Mouse (Mus musculus): ENCODE measurements at regions not wholly inside any gene's neighbourhood (a gene's known extent, or its start where the extent isn't known, plus 50 kb on each side); places are given as distances from the start of the nearest gene placed in this dataset.

GRCm38 (mm10) chr1:120706011-120706410 is 103.8 kb downstream of the En1 start:
- Histone ChIP-seq H3K4me1 (ENCODE audit: insufficient read depth) (no peaks in the 10 kb centered on the region), H3K36me3 (replicated peaks; ENCODE audit: insufficient read depth, low read length) (no peaks in the 10 kb centered on the region), H3K9ac (replicated peaks) (no peak overlapping the region), H3K9me3 (ENCODE audit: low read length) (no peaks in the 10 kb centered on the region), H3K4me2 (ENCODE audit: low read depth, low read length) (no peak overlapping the region), H3K27me3 (ENCODE audit: insufficient read depth, low read length) (no peaks in the 10 kb centered on the region), H3K4me3 (ENCODE audit: low read depth, low read length) (no peak overlapping the region), H3K27ac (ENCODE audit: low read depth) (no peak overlapping the region)
- ATAC-seq = no peak
- TF ChIP-seq CTCF (IDR thresholded peaks at IDR 0.05; ENCODE audit: low read depth) (no peak), EP300 (IDR thresholded peaks at IDR 0.05; ENCODE audit: low read depth) (no peak)
- no peak for DNase-seq
- WGBS (ENCODE audit: insufficient replicate concordance) = 56% methylated on average over 1 of the region's 1 CpGs

GRCm38 (mm10) chr1:120708511-120708910 is 106.3 kb downstream of the En1 start:
- Histone ChIP-seq H3K9ac (replicated peaks) (no peak overlapping the region), H3K27me3 (ENCODE audit: insufficient read depth, low read length) (no peaks in the 10 kb centered on the region), H3K4me2 (ENCODE audit: low read depth, low read length) (no peak overlapping the region), H3K9me3 (ENCODE audit: low read length) (no peaks in the 10 kb centered on the region), H3K36me3 (replicated peaks; ENCODE audit: insufficient read depth, low read length) (no peaks in the 10 kb centered on the region), H3K27ac (ENCODE audit: low read depth) (no peak overlapping the region), H3K4me3 (ENCODE audit: low read depth, low read length) (no peak overlapping the region), H3K4me1 (ENCODE audit: insufficient read depth) (no peaks in the 10 kb centered on the region)
- TF ChIP-seq EP300 (IDR thresholded peaks at IDR 0.05; ENCODE audit: low read depth) (no peak), CTCF (IDR thresholded peaks at IDR 0.05; ENCODE audit: low read depth) (no peak)
- DNase-seq = no peak
- no peak for ATAC-seq
- 60% methylated on average over 5 of the region's 5 CpGs for WGBS (ENCODE audit: insufficient replicate concordance)

GRCm38 (mm10) chr1:120715105-120715877 is 113.1 kb downstream of the En1 start:
- 63% methylated on average over 9 of the region's 9 CpGs for WGBS (ENCODE audit: insufficient replicate concordance)
- Histone ChIP-seq H3K4me2 (ENCODE audit: low read depth, low read length) (no peak overlapping the region), H3K4me3 (ENCODE audit: low read depth, low read length) (no peak overlapping the region), H3K4me1 (ENCODE audit: insufficient read depth) (no peaks in the 10 kb centered on the region), H3K27me3 (ENCODE audit: insufficient read depth, low read length) (no peaks in the 10 kb centered on the region), H3K9me3 (ENCODE audit: low read length) (no peaks in the 10 kb centered on the region), H3K36me3 (replicated peaks; ENCODE audit: insufficient read depth, low read length) (no peaks in the 10 kb centered on the region), H3K27ac (ENCODE audit: low read depth) (no peak overlapping the region), H3K9ac (replicated peaks) (no peak overlapping the region)
- no peak for DNase-seq
- no peak for ATAC-seq
- TF ChIP-seq EP300 (IDR thresholded peaks at IDR 0.05; ENCODE audit: low read depth) = no peak
- TF ChIP-seq CTCF (IDR thresholded peaks at IDR 0.05; ENCODE audit: low read depth) = no peak

- H3K9me3 ChIP-seq (ENCODE audit: low read length) = no peaks in the 10 kb centered on the region
Measured at GRCm38 (mm10) chr1:120726777-120727176, 124.6 kb downstream of the En1 start.

GRCm38 (mm10) chr1:120727427-120727826 is 125.2 kb downstream of the En1 start:
- Histone ChIP-seq H3K27me3 (ENCODE audit: insufficient read depth, low read length) (no peaks in the 10 kb centered on the region), H3K4me2 (ENCODE audit: low read depth, low read length) (no peak overlapping the region), H3K9ac (replicated peaks) (no peak overlapping the region), H3K27ac (ENCODE audit: low read depth) (no peak overlapping the region), H3K4me3 (ENCODE audit: low read depth, low read length) (no peak overlapping the region), H3K36me3 (replicated peaks; ENCODE audit: insufficient read depth, low read length) (no peaks in the 10 kb centered on the region), H3K9me3 (ENCODE audit: low read length) (no peaks in the 10 kb centered on the region), H3K4me1 (ENCODE audit: insufficient read depth) (no peaks in the 10 kb centered on the region)
- DNase-seq = no peak
- ATAC-seq = no peak
- no peak for TF ChIP-seq EP300 (IDR thresholded peaks at IDR 0.05; ENCODE audit: low read depth)
- no peak for TF ChIP-seq CTCF (IDR thresholded peaks at IDR 0.05; ENCODE audit: low read depth)
- 79% methylated on average over 8 of the region's 8 CpGs for WGBS (ENCODE audit: insufficient replicate concordance)

More at GRCm38 (mm10) chr1:120726777-120727176, 124.6 kb downstream of the En1 start:
- ATAC-seq (no peak), DNase-seq (no peak)
- Histone ChIP-seq H3K27ac (ENCODE audit: low read depth) (no peak overlapping the region), H3K27me3 (ENCODE audit: insufficient read depth, low read length) (no peaks in the 10 kb centered on the region), H3K4me2 (ENCODE audit: low read depth, low read length) (no peak overlapping the region), H3K9ac (replicated peaks) (no peak overlapping the region), H3K4me1 (ENCODE audit: insufficient read depth) (no peaks in the 10 kb centered on the region), H3K36me3 (replicated peaks; ENCODE audit: insufficient read depth, low read length) (no peaks in the 10 kb centered on the region), H3K4me3 (ENCODE audit: low read depth, low read length) (no peak overlapping the region)
- TF ChIP-seq CTCF (IDR thresholded peaks at IDR 0.05; ENCODE audit: low read depth) (no peak), EP300 (IDR thresholded peaks at IDR 0.05; ENCODE audit: low read depth) (no peak)
- WGBS (ENCODE audit: insufficient replicate concordance) = 92% methylated on average over 7 of the region's 7 CpGs

GRCm38 (mm10) chr1:120732003-120732402 is 129.8 kb downstream of the En1 start:
- DNase-seq (no peak), ATAC-seq (no peak)
- H3K27me3 ChIP-seq (ENCODE audit: insufficient read depth, low read length) = no peaks in the 10 kb centered on the region
- no peak overlapping the region for H3K4me3 ChIP-seq (ENCODE audit: low read depth, low read length)
- H3K9ac ChIP-seq (replicated peaks) = no peak overlapping the region
- no peaks in the 10 kb centered on the region for H3K36me3 ChIP-seq (replicated peaks; ENCODE audit: insufficient read depth, low read length)
- H3K9me3 ChIP-seq (ENCODE audit: low read length) = no peaks in the 10 kb centered on the region
- no peak overlapping the region for H3K27ac ChIP-seq (ENCODE audit: low read depth)
- no peaks in the 10 kb centered on the region for H3K4me1 ChIP-seq (ENCODE audit: insufficient read depth)
- WGBS (ENCODE audit: insufficient replicate concordance) = 65% methylated on average over 1 of the region's 1 CpGs
- TF ChIP-seq CTCF (IDR thresholded peaks at IDR 0.05; ENCODE audit: low read depth) (no peak), EP300 (IDR thresholded peaks at IDR 0.05; ENCODE audit: low read depth) (no peak)
- H3K4me2 ChIP-seq (ENCODE audit: low read depth, low read length) = no peak overlapping the region
